Mouse (Mus musculus) erythroid progenitor cell, adult 5-6 weeks (primary cell): ENCODE data around the gene Dnase1l3. TPM values are rescaled to one million over a fixed set of nuclear protein-coding genes. Genes with fewer than 3 reads are reported as not detected.

ENCODE experiments used
- ATAC-seq: replicated peaks from 2 replicates; pipeline ENCODE4 v1.8.0; 2016; ENCODE audit warnings: moderate number of reproducible peaks, mild to moderate bottlenecking, moderate TSS enrichment, inconsistent platforms; ENCODE audit not compliant: poor library complexity, low FRiP score, severe bottlenecking
- total RNA-seq, 2 experiments: library from RNA; stranded (forward) in 1 of 2; stranded (reverse) in 1 of 2; fragments of 150-400 nt in 1 of 2; fragments of 186-747, 209-891 nt in 1 of 2; gene quantifications; 2 replicates each; pipeline versions ENCODE4 v1.2.3 to v1.2.4; 2015 to 2017; ENCODE audit warnings: low replicate concordance in 2 of 2

The Dnase1l3 gene
- total RNA-seq, 2 experiments from 2014 or later: 1.7 TPM; not detected in 1

DNA sequence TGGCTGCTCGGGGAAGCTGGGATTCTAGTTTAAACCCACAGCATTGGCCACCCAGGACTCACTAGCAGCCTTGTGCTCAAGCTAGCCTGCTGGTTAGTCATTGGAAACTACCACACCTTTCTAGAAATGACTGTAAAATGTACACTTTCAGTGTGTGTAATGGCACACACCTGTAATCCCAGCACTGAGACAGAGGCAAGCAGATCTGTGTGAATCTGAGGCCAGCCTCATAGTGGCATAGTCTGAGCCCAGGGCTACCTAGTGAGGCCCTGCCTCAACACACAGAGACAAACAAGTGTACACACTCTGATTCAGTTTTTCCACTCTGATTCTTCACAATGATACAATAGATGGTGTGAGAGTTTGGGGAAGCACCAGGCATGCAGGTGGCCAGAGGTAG, 5.0 kb downstream of the Dnase1l3 start:
- no peak for ATAC-seq

DNA sequence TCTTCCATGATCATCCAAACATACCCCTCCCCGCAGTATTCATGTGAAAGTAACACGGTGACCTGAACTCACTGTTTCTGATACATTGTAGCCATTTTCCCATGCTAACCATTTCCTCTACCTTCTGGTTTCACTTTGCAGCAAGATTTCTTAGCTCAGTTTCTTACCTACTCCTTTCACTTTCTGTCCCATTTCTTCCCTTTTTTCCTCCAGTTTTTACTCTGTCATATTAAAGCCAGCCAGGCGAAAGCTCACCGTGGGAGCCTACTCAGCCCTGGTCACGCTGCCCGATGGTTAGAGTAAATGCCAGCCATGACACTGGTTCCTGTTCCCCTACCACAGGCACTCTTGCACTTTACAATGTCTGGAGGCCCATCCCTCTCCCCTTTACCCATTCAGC, 7.5 kb downstream of the Dnase1l3 start:
- ATAC-seq: no peak

DNA sequence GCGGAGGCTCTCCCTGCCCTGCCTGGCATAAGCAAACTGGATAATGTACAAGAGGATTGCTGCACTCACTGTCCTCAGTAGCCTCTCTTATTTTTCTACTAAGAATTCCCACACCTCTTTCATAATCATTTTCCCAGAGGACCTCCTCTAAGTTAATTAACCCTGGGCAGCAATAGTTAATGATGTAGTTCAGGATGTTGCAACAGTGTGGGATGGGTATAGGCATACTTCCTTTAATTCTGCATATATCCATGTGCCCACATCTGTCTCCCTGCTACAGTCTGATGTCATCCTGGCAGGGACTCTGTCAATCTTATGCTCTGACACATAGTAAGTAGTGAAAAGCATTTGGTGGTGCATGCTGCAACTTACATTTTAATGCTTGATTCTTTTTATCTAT, 13.1 kb downstream of the Dnase1l3 start:
- ATAC-seq: no peak

DNA sequence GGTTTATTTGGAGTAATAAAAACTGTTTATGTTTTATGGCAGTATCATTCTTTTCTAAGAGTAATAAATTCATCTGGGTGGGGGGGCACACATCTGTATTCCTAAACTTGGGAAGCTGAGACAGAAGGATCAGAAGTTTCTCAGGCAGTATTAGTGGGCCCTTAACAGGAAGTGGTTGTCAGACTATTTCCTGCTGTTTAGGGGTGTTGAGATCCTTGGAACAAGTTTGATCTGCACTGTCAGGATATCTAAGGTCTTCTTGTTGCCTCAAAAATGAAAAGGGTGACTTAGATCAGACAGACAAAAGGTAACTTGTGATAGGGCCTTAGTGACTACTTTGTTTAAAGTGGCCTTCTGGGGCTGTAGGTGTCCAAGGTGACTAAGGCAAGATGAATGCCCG, 16.2 kb downstream of the Dnase1l3 start:
- no peak for ATAC-seq

DNA sequence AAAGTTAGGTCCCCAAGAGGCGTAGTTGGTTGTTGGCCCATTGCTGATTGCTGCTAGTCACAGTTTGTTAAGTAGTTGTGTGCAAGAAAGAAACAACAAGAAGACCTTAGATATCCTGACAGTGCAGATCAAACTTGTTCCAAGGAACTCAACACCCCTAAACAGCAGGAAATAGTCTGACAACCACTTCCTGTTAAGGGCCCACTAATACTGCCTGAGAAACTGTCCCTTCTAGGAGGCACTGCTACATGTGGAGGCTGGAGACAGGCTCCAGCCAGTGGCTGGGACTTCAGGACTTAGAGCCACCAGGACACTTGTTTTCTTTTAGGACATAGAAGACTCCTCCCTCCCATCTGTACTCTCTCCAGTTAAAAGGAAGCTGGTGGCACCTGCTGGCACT, 16.9 kb downstream of the Dnase1l3 start:
- ATAC-seq: no peak

DNA sequence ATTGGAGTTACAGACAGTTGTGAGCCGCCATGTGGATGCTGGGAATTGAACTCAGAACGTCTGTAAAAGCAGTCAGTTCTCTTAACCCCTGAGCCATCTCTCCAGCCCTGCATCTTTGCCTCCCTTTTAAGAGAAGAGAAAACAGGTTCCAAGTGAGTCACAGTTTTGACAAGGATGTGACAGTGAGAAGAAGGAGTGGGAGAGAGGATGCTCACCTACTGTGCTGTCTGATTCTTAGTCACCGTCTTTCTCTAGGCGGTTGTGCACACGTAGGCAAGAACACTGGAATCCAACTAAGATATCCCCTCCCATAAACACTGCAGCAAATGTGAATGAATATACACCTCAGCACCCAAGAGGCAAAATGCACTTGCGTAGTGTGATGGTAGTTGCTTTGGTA, 19.2 kb downstream of the Dnase1l3 start:
- no peak for ATAC-seq

DNA sequence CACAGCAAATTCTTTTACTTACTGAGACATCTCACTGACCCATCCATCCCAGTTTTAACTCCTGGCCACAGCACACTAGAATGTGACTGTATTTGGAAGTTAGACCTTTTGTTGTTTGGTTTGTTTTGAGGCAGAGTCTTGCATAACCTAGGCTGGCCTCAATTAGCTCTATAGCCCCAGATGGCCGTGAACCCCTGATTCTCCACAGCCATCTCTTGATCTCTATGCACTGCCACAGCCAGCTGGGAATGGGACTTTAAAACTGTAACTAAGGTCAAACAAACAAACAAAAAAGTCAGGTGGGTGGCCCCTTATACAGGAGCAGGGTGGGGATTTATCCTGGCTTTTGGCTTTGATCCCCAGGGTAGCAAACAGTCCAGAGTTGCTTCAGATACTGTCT, 19.7 kb downstream of the Dnase1l3 start:
- no peak for ATAC-seq

DNA sequence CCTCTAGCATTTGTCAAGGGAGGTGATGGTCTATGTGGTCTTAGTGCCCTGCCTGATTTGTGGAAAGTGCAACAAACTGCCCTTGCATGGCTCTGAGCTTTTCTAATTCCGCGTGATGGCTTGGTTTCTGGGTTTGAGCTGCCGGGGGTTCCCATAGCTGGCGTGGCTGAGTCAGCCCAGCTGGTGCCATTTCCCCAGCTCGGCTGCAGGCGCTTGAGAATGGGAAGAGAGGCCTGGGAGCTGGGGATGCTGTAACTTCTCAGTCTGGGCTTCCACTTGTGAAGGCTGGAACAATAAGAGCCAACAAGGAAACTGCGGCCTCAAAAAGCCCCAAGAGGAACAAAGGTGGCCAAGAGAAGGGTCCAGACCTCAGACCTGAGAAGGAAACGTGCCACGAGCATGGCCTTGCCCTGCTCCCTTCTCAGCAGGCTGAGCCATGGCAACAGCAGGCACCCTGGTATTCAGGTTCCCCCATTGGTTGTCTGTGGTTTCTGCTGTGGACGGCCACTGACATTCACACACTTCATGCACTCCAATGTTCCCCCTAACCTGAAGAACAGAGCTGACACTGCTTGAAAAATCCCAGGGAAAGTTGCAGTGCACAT, 22.4 kb downstream of the Dnase1l3 start:
- no peak for ATAC-seq

DNA sequence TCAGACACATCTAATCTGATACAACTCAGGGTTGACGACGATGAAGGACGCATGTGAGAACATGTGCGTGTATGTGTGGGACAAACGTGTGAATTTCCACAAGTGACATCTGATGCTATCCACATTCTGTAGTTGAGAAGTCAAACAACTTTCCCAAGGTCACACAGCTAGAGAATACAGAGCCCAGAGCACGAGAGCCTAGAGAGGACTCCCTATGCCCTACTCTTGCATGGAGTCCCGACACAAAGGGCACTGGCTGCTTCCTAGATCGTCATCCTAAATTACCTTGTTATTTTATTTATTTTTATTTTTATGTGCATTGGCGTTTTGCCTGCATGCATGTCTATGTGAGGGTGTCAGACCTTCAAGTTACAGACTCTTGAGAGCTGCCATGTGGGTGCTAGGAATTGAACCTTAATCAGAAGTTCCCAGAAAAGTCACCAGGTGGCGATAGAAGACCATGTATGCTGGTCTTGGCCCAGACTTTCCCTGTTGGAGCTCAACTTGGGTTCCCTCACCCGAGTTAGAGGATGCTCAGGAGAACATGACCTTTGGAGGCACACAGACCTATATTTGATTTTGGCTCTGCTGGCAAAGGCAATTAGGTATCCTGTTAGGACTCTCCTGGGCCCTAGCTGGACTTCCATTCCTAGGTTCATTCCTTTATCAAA, 30.0 kb downstream of the Dnase1l3 start:
- ATAC-seq: no peak

DNA sequence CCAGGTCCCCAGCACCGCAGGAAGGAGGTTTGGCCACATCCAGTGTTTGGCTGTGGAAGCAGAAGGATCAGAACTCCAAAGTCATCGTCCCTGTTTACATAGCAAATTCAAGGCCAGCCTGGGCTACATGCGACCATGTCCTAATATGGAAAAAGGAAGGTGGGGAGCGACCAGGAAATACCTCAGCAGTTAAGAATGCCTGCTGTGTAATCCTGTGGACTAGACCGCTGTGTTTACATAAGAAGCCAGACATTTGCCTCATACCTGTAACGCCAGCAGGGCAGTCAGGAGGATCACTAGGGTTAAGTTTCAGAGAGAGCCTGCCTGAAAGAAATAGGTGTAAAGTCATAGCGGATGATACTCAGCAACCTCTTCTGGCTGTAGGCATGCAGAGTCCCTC, 31.2 kb downstream of the Dnase1l3 start:
- no peak for ATAC-seq

DNA sequence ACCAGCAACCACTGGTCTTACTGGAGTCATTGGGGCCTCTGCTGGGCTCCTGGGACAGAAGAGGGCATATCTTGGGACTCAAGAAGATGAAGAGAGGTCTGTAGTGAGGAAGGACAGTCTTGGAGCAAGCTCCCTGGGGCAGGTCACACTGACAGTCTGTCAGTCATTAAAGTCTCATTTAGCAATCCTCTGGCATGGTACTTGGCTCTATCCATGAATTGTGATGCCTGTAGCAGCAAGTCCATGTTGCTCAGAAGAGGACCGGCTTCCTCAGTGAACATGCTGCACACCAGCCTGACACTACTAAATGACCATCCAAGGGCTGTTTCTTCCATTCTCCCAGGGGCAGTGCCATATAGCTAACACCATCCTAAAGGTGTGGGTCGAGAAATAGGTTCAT, 31.7 kb downstream of the Dnase1l3 start:
- ATAC-seq: no peak

DNA sequence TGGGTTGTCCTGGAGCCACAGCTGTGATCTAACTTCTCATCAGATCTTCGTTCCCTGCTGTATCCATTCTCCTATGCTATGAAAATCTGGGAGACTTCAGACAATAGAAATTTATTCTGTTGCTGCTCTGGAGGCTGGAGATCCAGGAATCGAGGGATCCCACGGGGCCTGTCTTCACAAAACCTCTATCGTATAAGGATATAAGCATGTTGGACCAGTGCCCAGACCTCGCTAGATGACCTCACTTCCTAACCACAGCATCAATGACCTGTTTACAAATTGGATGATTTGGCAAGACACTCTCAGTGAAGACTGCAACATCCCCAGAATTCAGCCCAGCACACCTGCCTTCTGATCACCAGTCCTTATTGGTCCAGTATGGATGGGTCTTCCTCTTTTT, 32.7 kb downstream of the Dnase1l3 start:
- no peak for ATAC-seq

DNA sequence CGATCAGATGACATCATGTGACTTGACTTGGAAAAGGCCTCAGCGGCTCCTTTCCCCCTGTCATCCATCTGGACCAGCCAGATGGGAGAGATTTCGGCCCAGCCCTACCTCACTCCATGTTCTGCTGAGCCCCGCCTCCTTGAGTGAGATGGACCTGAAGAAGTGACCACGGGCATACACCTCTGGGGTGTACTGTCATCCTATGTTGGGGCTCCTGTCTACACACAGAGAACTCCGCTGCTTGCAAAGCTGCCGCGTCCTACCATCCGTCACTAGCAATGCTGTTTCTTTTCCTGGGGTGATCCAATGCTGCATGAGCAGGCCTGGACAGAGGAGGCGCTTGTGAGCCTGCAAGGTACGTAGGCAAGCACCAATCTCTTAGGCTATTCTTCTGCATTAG, 33.8 kb downstream of the Dnase1l3 start:
- no peak for ATAC-seq

DNA sequence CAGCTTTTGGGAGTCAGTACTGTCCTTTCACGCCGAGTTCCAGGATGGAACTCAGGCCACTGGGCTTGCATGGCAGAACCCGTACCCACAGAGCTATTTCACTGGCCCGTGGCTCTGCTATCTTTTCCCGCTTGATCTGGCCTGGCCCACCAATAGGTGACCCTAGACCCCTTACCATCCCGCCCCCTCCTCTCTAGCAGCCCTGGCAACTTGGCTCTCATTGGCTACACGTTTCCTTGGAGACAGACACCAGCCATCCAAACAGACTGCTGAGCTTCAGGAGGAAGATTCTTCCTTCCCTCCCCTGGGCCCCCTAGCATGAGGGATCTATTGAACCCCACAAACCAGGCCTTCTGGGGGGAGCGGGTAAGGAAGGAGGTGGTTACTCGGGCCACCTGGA, 37.3 kb downstream of the Dnase1l3 start, which contains the start of gene Gm45521:
TSS of gene Gm45521 (plus strand) at position 240 of the 400 bp plus-strand sequence.
- ATAC-seq: no peak

DNA sequence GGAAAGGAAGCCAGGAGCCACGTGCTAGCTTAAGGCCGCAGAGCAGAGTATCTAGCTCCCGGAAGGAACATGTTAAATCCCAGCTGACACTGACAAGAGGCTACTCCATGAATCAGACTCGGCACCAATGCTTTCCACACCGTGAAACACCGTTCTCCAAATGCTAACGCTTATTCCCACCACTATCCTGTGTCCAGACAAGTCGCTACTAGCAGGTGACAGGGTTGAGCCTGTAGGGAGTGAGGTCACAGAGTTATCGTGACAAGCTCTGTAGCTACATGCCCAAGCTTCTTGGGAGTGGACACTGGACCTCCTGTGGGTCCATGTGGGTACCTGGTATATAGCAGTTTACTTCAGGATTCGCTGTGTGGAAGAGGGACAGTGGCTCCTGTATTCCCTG, 37.9 kb downstream of the Dnase1l3 start:
- ATAC-seq: no peak

DNA sequence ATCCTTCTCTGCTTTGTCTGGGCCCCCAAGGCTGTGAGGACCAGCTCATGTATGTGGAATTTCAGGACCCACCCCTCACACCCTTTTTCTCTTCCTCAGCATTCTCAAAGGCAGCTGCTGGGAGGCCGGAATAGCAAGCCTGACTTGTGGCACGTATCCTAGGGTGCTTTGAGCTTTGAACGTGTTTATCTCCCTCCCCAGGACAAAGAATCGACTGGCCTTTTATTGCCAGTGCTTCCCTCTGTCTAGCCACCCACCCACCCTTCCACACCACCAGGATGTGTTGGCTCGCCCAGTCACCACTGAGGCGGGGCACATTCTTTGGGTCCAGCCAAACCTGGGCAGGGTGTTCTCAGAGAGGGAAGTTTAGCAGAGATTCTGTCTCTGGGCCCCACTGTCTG, 40.3 kb downstream of the Dnase1l3 start:
- ATAC-seq: no peak

DNA sequence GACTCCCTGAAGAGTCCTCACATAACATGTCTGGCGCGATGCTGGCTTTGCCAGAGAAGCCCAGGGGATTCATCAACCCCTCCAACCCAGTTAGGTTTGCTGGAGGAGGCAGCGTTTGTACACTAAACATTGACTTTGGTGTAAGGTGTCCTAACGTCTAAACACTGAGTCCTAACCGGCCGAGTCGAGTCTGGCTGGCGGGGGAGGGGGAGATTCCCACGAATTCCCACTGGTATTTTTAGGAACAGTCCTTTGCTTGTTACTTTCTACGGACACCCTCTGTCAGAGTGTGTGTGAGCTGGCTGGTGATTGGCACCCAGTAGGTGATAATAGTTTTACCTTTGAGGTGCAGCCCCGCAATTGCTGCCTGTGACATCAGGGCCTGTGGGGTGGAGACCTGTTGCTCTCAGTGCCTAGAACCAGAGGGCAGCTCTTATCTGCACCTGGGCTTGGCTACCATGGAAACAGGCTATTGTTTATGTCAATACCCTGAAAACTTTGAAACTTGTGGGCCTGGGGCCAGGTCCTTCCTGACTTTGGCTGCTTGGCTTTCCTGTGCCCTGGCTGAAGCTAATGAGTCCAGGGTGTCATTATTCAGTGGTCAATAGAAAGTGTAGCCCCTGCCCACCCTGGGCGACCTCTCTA, 41.6 kb downstream of the Dnase1l3 start:
- ATAC-seq: no peak

DNA sequence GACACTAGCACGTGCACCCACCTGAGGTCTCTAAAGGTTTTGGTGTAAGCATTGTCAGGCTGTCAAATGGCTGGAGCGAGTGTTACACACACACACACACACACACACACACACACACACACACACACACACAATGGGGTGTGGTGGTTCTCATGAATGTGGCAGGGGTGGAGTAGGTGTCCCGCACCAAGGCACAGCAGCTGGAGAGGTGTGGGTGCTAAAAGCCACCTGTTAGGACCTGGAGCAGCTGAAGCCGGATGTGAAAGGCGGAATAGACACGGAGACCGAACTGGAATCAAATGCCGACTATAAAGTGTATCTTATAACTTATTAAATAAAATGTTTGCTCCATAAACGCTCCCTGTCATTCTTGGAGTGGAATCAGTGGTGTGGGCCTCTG, 43.1 kb downstream of the Dnase1l3 start:
- no peak for ATAC-seq

DNA sequence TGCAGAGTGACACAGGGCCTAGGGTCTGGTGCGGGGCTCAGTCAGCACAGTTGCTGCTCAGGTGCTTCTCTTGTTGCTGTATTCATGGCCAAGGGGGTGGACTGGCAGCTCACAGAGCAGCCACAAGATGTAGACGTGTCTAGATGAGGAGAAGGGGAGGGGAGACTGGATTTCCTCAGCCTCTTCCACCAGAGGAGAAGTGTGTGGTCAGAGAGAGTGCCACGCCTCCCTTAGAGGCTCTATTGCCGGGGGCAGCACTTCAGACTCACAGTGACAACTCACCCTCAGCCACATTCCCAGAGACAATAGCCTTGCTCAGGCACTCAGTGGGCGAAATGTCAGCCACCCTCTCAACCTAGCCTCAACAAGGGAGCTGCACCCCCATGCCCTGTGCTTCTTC, 49.1 kb downstream of the Dnase1l3 start:
- no peak for ATAC-seq

DNA sequence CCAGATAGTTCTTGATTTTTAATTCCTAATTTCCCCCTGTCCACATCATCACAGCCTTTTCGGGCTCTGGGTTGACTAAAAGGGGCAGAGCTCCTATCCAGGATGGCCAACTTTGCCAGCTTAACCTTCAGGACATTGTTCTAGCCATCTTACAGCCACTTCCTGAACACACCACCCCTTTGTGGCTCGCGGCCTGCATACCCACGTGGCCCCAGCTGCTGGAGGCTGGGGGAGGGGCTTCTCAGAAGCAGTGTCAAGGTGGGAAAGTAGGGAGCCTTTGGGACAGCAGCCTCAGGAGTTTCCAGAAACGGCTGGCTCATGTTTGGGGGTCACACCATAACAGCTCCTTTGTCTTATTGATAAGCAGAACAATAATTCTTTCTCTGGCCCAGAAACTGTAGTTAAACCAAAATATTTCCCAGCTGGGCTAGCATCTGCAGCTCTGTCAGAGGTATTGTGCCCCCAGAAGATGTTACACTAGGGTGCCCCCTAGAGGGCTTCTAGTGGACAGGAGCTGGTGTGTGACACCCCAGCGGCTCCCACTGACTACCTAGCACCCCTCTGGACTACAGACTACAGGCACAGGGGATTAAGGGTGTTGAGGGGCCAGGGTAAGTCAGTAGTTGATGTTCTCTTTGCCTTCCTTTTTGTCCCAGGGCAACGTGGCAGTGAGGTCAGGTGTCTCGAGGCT, 49.9 kb downstream of the Dnase1l3 start:
- ATAC-seq: no peak

DNA sequence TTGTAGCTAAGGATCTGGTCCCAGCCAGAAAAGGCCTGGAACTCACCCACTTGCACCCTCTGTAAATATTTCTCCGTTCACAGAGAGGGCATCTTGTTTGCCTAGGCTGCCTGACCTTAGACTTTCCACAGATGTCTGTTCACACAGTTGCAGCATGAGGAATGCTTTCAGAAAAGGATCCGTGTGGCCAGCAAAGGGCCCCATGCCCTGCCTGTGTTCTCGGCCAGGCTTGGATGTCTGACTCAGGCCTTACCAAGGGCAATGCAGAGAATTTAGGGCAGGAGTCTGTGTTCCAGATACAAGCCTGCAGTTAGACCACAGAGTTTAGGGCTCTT, 50.6 kb downstream of the Dnase1l3 start:
- no peak for ATAC-seq
